Mouse (Mus musculus) brain, embryonic 14.5 days (tissue): Measurements from ENCODE around the gene Sept11.

Experiments used
- CTCF ChIP-seq: fragments of 200-500 bp; IDR thresholded peaks from 2 replicates; pipeline ENCODE4 v1.5.1; 2012; ENCODE audit warnings: inconsistent platforms, mild to moderate bottlenecking, moderate library complexity, borderline replicate concordance; ENCODE audit not compliant: insufficient read depth, insufficient read length; ENCODE audit errors: extremely low read depth
- POLR2A ChIP-seq: fragments of 200-500 bp; IDR thresholded peaks from 2 replicates; pipeline ENCODE4 v1.6.1; 2012; ENCODE audit warnings: mild to moderate bottlenecking, inconsistent platforms, borderline replicate concordance; ENCODE audit not compliant: poor library complexity, insufficient read depth, insufficient read length, severe bottlenecking; ENCODE audit errors: extremely low read depth

DNA sequence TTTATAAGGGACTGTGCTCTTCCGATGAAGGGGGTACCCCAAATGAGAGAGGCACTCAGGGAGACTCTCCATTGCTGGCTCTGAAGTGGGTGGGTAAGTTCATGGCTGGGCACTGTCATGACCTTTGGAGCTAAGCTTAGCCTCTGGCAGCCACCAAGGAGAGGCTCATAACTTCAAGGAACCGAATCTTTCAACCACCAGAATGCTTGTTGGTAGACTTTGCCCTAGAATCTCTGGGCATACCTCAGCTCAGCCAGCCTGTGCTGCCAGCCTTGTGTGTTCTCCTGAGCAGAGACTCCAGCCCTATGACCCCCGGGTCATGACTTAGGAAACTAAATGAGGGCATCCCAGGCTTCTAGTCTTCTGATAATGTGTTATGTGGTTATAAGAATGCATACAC lies 35.5 kb downstream of the Sept11 start:
- TF ChIP-seq POLR2A (no peak), CTCF (no peak)
